Mouse (Mus musculus): ENCODE measurements around the gene Dytn. TPM values are rescaled to one million over a fixed set of nuclear protein-coding genes. Genes with fewer than 3 reads are reported as not detected.
"Not testable (repeated sequence)": the region's sequence is repeated elsewhere in the genome, so short reads cannot be mapped to it uniquely, and the experiment has no call there.

Gene Dytn
- total and polyA plus RNA-seq, 3 experiments, result not detected

GRCm38 (mm10) chr1:63658016-63658415, 28.7 kb downstream of the Dytn start:
- Histone ChIP-seq H3K9ac (ENCODE audit: insufficient read depth, low read depth) (no peak overlapping the region), H3K4me1 (ENCODE audit: control insufficient read depth in 1 of 2, insufficient read depth in 2 of 2) (no peaks in the 10 kb centered on the region), H3K4me3 (replicated peaks in 1 of 3; ENCODE audit: low read depth in 2 of 3, low read length in 2 of 3, poor library complexity in 1 of 3) (no peak overlapping the region), H3K79me2 (replicated peaks; ENCODE audit: control insufficient read depth, extremely low read depth, insufficient read depth, poor library complexity, severe bottlenecking) (no peaks in the 10 kb centered on the region), H3K4me2 (ENCODE audit: insufficient read depth, low read depth, poor library complexity, severe bottlenecking) (0 out of 2 replicates have a peak overlapping the region, but pooled peaks have one; percentile 24), H3K27me3 (replicated peaks) (no peaks in the 10 kb centered on the region), H3K27ac (ENCODE audit: insufficient read depth, low read depth) (no peak overlapping the region), H3K36me3 (replicated peaks in 1 of 2; ENCODE audit: control insufficient read depth in 1 of 2, insufficient read depth in 1 of 2, low read length in 1 of 2) (no peaks in the 10 kb centered on the region), H3K9me3 (replicated peaks; ENCODE audit: low read length) (no peaks in the 10 kb centered on the region)
- DNase-seq (ENCODE audit: extremely low read depth), result peak; percentile 77
- in situ Hi-C loops (cut with MboI; ENCODE audit: low pct_ligation_motif_present, low pct_unique_long_range_greater_than_20kb, low sequenced_read_pairs) (loop anchor here (25.0 kb wide), 2 partner anchors 1054 to 1354 kb away; no protein-coding TSS in a partner anchor), dilution Hi-C loops (cut with MboI; ENCODE audit: extremely low pct_ligation_motif_present, extremely low pct_unique_long_range_greater_than_20kb, low sequenced_read_pairs) (no loop called here)
- TF ChIP-seq ZKSCAN1 (IDR thresholded peaks at IDR 0.05; ENCODE audit: borderline replicate concordance, low read depth, low read length) (no peak), MAFK (IDR thresholded peaks at IDR 0.05; ENCODE audit: insufficient replicate concordance, low read length) (no peak), ZMIZ1 (IDR thresholded peaks at IDR 0.05; ENCODE audit: low read depth, low read length) (no peak), ZNF384 (IDR thresholded peaks at IDR 0.05; ENCODE audit: low read depth, low read length) (no peak), CTCF (conservative IDR thresholded peaks at IDR 0.05 in 1 of 2, IDR thresholded peaks at IDR 0.05 in 1 of 2; ENCODE audit: low read depth in 2 of 2, low read length in 2 of 2) (peak; percentile 82 to 94), SMC3 (IDR thresholded peaks at IDR 0.05; ENCODE audit: low read depth, low read length) (peak; percentile 54), RAD21 (IDR thresholded peaks at IDR 0.05; ENCODE audit: low read depth, low read length) (peak; percentile 54)

DNA sequence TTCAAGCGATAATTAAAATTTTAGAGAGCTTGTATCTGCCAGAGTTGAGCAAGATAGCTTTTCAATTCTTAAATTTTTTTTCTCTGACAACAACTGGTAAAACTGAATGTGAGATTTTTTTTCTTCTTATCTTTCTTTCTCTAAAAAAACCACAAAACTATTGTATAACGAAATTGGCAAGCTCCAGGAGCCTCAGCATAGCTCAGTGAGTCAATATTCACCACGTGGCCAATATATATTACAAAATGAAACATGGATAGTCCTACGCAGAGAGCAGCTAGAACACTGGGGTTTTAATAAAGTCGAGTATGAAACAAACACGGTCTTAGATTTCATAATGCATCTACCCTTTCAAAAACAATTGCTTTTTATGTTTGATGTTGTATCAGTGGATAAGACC, 46.8 kb downstream of the Dytn start:
- no peak overlapping the region for H3K4me3 ChIP-seq (replicated peaks in 1 of 3; ENCODE audit: low read depth in 2 of 3, low read length in 2 of 3, poor library complexity in 1 of 3)
- no peak overlapping the region for H3K27ac ChIP-seq (ENCODE audit: insufficient read depth, low read depth)
- no peak overlapping the region for H3K4me2 ChIP-seq (ENCODE audit: insufficient read depth, low read depth, poor library complexity, severe bottlenecking)
- no peaks in the 10 kb centered on the region for H3K36me3 ChIP-seq (replicated peaks in 1 of 2; ENCODE audit: control insufficient read depth in 1 of 2, insufficient read depth in 1 of 2, low read length in 1 of 2)
- H3K9ac ChIP-seq (ENCODE audit: insufficient read depth, low read depth), result no peak overlapping the region
- no peaks in the 10 kb centered on the region for H3K79me2 ChIP-seq (replicated peaks; ENCODE audit: control insufficient read depth, extremely low read depth, insufficient read depth, poor library complexity, severe bottlenecking)
- no peak for DNase-seq (ENCODE audit: extremely low read depth)
- no peaks in the 10 kb centered on the region for H3K9me3 ChIP-seq (replicated peaks; ENCODE audit: low read length)
- dilution Hi-C loops (cut with MboI; ENCODE audit: extremely low pct_ligation_motif_present, extremely low pct_unique_long_range_greater_than_20kb, low sequenced_read_pairs) (no loop called here), in situ Hi-C loops (cut with MboI; ENCODE audit: low pct_ligation_motif_present, low pct_unique_long_range_greater_than_20kb, low sequenced_read_pairs) (no loop called here)
- no peaks in the 10 kb centered on the region for H3K4me1 ChIP-seq (ENCODE audit: control insufficient read depth in 1 of 2, insufficient read depth in 2 of 2)
- no peak for TF ChIP-seq ZC3H11A (IDR thresholded peaks at IDR 0.05; ENCODE audit: low read depth, low read length)
- no peaks in the 10 kb centered on the region for H3K27me3 ChIP-seq (replicated peaks)

DNA sequence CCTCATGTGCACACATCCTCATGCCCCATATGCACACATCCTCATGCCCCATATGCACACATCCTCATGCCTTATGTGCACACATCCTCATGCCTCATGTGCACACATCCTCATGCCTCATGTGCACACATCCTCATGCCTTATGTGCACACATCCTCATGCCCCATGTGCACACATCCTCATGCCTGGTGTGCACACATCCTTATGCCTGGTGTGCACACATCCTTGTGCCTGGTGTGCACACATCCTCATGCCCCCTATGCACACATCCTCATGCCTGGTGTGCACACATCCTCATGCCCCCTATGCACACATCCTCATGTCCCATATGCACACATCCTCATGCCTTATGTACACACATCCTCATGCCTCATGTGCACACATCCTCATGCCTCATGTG, 56.3 kb downstream of the Dytn start:
- in situ Hi-C loops (cut with MboI; ENCODE audit: low pct_ligation_motif_present, low pct_unique_long_range_greater_than_20kb, low sequenced_read_pairs); H3K79me2 ChIP-seq (replicated peaks; ENCODE audit: control insufficient read depth, extremely low read depth, insufficient read depth, poor library complexity, severe bottlenecking); H3K27me3 ChIP-seq (replicated peaks); H3K27ac ChIP-seq (ENCODE audit: insufficient read depth, low read depth); H3K9ac ChIP-seq (ENCODE audit: insufficient read depth, low read depth); DNase-seq (ENCODE audit: extremely low read depth); H3K4me2 ChIP-seq (ENCODE audit: insufficient read depth, low read depth, poor library complexity, severe bottlenecking); H3K36me3 ChIP-seq (replicated peaks in 1 of 2; ENCODE audit: control insufficient read depth in 1 of 2, insufficient read depth in 1 of 2, low read length in 1 of 2); dilution Hi-C loops (cut with MboI; ENCODE audit: extremely low pct_ligation_motif_present, extremely low pct_unique_long_range_greater_than_20kb, low sequenced_read_pairs); H3K4me1 ChIP-seq (ENCODE audit: control insufficient read depth in 1 of 2, insufficient read depth in 2 of 2); H3K4me3 ChIP-seq (replicated peaks in 1 of 3; ENCODE audit: low read depth in 2 of 3, low read length in 2 of 3, poor library complexity in 1 of 3); H3K9me3 ChIP-seq (replicated peaks; ENCODE audit: low read length): not testable (repeated sequence)

Data from CH12.LX (cell line).